Mouse (Mus musculus) urinary bladder, postnatal 10 days (tissue): ENCODE results near the gene Narf.
A peak's percentile ranks its signal among the peaks of the same experiment; 100 is the strongest.

Source experiments
- DNase-seq: peaks from one replicate; pipeline ENCODE4 v3.0.0; 2022; ENCODE audit warnings: low spot score

Gene Narf

DNA sequence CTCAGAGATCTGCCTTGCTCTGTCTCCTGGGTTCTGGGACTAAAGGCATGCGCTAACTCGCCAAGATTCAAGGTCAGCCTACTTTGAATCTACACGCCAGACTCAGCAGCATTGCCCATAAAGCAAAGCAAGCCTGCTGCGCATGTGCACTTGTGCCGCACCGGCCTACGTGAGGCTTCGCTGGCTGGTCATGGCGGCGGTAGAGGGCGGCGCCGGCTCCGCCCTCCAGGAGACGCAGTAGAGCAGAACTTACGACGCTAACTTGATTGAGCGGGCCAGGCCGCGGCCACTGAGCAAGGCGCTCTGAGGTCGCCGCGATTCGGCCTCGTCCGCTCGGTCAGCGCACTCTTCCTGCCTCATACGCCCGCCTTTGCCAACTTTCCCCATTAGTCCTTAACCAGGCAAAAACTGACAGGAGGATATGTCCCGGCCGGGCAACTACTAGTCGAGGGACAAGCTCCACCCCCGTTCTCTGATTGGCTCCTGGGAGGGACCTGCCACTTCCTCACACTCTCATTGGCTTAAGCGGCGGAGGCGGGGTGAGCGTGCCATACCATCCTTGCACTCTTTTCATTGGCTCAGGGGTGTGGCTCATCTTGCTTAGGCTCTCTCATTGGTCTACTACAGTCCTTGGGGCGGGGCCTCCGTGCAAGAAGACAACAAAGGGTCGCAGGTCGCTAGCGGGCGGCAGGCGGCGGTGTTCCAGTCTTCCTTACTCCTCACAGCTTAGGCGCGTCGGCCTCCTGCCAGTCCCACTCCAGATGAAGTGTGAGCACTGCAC lies at the start of gene Narf:
Narf (plus strand) TSS at position 690 of the 781 bp plus-strand sequence.
- peak; percentile 89 for DNase-seq

DNA sequence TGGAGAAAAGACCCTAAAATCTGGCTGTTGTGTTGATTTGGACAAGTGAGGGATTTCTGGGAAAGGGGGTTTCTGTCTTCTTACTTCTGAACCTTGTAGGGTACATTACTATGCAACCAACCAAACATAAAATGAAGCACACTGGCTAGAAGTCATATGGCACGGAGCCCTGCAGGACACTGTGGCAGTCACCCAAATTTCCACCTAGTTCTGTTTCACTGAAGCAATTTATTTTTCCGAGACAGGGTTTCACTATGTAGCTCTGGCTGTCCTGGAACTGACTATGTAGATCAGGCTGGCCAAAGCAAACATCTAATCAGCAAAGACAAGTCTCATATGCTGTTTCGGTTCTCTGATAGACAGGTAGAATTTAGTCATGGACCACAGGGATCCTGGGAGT lies 47.4 kb upstream of the Narf start:
- DNase-seq: no peak

DNA sequence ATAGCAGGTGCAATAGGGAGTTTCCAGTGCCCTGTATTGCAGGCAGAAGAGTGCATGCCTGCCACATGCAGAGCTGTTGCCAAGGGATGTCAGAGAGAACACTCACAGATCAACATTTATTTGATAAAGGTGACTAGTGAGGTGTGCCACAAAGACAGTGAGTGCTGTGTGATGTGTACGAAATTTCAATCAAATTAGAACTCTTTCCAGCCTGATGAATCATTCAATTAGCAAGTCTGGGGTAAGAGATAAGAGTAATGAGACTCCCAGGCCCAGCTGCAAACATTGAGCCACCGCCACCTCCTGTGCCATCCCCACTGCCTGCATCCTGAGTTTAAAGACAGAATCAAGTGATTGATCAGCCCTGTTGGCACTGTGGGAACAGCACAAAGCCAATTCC lies 44.3 kb upstream of the Narf start:
- DNase-seq: no peak

DNA sequence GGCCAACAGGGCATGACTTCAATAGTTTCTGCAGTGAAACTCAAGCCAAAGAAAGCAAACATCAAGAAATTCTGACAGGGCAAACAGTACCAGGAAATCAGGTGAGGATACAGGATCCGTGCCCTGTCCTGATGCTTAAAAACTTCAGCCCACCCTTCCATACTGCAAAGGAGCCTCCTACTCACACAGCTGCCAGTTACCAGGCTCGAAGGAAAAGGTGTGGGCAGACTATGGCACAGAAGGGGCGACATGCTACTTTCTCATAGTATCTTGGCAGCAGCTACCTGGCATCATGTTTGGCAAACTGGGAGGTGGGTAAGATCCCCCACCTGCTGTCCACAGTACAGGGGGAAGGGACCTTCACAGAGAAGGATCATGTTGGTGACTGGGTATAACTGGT lies 43.6 kb upstream of the Narf start:
- no peak for DNase-seq

DNA sequence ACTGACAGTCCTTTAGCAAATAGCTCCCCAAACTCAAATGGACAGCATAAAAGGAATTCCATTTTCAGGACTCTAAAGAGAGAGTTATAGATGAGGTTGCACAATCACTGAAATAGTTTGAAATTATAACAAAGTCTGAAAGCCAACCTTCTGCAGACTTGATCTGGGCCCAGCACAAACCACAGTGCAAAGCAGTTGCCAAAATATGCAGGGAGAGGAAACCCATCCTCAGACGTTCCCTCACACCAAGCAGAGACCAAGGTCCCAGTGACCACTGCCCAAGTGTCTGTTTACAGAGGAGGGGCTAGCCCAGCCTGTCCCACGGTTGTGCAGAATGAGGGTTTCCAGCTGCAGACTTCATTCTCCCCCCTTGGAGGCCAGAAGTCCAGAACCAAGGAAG lies 38.4 kb upstream of the Narf start:
- DNase-seq: no peak

DNA sequence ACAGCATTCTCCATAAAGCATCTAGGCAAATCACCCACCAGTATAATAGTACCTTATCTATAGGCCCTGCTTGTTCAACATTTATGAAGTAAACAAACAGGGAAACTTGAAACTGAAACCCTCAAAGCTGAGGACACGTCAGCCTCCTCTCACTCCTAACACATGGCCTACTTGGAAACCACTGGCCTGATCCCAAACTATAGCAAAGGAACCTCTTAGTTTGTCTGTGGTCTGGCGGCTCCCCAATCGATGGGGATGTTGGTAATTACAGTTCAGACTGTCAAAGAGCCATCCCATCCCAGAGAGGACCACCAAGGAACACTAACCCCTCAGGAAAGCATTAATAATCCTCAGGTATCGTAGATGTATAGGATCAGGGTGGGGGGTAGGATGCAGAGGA lies 37.2 kb upstream of the Narf start:
- DNase-seq: no peak

DNA sequence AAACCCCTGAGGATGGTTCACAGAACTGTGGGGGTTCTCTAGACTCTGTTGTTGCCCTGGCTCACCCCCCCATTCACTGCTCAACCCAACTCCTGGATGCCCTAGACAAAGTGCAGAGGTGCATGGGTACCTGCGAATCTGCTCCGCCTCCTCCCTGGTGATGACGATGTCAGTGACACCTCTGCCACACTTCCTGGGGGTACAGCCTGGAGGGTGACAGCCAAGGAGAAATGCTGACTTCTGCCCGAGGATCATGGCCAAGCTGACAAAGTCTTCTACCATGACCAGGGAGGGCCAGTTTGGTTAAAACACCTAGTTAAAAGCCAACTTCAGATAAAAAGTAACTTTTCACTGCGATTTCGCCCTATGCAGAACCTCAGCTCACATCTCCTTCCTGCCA lies 36.3 kb upstream of the Narf start:
- DNase-seq: no peak

DNA sequence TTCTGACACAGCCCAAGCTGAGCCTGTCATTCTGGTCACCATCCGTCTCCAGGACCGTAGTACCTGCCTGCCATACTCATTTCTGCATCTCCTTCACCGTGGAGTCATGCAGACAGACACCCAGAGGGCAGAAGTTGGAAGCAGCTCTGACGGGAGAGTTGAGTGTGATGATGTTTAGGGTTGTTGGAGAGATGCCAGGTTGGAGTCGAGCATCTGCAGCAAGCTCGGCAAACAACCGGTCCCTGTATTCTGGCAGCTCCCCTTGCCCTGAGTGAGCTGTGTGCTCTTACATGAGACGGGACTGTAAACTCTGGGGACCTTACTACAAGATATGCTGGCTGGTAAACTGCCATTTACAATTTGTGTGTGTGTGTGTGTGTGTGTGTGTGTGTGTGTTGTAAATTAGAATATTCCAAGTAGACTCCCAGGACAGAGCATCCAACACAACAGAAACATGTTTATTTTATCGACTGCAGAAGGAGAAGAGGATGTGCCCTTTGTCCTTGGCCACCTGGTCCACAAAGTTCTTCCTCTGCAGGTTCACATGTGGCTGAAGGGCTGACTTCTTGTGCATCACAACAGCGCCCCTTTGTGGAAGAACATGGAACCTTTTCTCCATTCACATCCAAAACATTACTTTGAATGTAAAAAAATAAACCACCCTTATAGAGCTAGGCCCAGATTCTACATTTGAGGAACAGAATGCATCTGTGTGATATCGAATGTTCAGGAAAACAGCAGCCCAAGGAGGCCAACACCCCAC lies 35.4 kb upstream of the Narf start:
- no peak for DNase-seq

DNA sequence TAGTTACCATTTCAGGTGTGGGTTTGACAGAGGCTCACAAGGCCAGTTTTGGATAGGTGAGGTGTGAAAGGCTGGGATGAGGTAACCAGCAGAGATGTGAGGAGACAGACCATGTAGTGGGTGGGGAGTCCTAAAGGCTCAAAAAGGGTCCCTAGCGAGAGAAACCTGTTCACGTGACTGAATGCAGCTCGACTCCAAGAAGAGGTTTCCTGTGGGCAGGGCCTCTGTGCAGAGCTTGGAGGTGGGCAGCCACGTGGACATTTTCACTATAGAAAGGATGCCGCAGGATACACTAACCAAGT lies 33.2 kb upstream of the Narf start:
- no peak for DNase-seq

DNA sequence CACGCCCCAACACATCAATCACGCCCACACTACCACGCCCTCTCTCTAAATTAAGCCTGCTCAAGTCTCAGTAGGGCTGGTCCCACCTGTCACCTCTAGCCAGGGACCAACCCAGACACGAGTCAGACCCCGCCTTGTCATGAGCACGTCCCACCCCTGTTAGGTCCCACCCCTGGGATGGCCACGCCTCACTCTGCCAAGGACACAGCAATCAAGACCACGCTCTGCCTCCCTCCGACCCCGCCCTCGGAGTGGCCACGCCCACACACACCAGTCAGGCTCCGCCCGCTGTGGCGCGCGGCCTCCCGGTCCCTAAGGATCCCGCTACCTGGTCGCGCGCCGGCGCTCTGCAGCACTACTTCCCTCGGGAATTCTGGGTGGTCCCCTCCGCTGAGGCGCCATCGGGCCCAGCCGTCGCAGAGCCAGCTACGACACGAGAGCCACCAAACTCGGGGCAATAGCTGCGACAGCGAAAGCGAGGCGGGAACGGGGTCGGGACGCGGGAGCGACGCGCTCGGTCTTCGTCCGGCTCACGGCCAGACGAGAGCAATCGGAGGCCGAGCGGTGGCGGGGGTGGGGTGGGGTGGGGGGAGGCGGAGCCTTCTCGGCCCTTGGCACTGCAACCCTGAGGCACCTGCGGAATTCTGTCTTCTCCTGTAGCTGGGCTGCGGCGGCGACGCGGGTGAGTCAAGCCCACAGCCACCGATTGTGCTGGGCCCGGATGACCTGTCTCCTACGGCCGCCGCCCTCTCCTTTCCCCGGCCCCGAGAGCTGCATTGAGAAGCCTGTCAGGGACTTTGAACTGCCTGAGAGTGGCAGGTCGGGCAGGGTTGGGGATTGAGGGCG lies 32.7 kb upstream of the Narf start, which contains the start of the genes Hexdc and Ogfod3:
Hexdc (plus strand) TSS at position 273 of the 846 bp plus-strand sequence.
Ogfod3 (minus strand) TSS at position 551 of the 846 bp plus-strand sequence.
- DNase-seq: peak; percentile 85

DNA sequence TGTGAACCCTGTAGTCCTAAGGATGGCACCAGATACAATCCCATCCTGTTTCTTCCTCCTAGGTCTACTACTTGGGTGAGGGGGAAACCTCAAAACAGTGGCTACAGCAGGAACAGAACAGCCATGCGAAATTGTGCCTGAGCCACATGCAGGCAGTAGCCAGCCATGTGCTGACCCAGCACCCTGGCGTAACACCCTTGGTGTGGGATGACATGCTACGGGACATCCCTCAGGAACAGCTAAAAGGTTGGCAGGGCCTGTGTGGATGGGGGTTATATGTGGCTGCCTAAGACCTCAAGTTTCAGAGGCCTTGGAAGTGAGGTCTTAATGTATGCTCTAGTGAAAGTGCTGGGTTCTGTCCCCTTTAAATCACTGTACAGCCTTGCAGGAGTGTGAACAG lies 20.2 kb upstream of the Narf start:
- DNase-seq: no peak

DNA sequence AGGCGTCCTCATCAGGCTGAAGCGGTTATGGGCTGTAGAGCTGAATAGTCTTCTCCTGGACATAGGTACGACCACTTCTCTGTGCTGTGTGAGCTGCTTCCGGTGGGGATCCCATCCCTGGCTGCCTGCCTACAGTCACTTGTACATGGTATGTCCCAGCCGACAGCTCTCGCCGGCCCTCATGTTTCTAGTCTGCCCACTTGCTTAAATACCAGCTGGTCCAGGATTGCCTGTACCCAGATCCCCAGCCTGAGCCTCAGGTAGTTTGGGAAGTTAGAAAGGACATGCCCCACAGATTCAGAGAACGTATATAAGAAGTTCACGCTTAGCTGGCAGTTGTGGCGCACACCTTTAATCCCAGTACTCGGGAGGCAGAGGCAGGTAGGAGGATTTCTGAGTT lies 17.3 kb upstream of the Narf start:
- no peak for DNase-seq

DNA sequence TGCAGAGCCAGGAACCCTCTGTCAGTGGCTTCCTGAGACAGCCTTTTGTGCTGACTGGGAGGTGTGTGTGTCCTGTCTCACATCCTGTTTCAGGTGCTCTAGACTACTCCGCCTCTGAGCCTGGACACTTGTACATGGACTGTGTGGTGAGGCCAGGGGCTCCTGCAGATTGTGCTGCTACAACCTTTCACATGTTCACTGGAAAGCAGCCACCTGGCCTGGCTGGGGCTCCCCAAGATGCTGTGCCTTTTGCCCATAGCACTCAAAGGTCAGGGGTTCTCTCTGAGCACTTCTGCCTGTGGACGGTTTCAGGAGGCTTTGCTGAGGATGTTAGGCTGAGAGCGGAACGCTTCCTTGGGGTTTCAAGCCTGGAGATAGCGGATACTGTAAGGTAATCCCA lies 16.3 kb upstream of the Narf start:
- no peak for DNase-seq

DNA sequence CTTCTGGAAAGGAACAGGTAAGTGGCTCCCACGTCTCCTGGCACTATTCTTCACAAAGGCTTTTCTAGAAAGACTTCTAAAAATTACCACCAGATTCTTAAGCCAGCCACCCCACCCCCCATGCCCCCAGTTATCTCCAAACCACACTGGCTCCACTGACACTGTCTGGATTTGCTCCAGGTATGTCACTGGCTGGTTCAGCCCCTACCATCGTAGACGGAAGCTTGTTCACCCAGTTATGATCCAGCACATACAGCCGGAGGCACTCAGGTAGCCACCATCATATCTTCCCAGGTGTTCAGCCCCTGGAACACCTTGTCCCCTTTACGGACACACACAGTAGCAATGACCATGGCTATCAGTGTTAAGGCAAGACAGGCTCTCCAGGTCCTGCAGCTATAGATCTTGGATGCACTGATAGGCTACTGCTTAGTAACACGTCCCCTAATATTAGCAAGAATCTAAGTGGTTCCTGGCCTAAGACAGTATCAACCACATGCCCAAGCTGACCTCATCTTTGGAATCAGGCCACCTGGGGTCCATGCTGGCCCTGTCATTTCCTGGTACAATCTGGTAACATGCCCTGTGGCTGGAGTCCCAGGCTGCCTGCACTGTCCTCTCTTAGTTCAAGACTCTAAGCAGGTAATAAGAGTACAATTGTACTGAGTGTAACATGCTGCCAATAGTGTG lies 15.6 kb upstream of the Narf start:
- no peak for DNase-seq

DNA sequence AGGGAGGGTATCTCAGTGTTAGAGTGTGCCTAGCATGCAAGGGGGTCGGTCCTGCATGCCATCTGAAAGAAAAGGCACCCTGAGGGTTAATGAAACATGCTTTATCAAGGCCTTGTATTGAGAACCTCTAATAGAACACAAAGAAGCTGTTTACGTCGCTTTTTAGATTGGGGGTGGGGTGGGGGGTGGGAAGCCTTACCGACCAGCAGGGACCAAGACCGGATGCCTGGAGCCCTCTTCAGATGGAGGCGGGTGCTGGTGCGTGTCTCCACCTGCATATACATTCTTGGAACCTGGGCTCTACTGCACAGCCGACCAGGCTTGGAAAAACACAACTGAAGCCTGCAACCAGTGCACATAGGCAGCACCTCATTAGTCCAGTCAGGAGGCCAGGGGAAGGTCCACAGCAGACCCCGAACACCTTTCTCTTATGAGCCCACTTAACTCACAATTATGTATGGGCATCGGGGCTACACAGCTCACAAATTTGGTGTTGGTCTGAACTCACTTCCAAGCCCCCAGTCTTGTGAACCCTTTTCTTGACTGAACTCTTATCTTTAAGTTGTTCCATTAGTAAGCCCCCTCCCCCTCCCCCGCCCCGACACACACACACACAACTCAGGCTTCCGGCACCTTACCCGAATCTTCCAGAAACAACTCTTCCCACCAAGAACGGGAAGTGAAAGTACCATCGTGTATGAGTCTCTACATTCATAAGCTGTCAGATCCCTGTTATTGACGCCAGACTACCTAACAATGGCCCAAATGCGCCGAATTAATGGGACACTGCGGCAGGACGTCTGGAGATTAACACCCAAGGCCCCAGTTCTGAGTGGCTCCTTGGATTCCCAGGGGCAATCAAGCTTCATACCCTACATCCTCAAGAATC lies 8.7 kb upstream of the Narf start:
- no peak for DNase-seq

DNA sequence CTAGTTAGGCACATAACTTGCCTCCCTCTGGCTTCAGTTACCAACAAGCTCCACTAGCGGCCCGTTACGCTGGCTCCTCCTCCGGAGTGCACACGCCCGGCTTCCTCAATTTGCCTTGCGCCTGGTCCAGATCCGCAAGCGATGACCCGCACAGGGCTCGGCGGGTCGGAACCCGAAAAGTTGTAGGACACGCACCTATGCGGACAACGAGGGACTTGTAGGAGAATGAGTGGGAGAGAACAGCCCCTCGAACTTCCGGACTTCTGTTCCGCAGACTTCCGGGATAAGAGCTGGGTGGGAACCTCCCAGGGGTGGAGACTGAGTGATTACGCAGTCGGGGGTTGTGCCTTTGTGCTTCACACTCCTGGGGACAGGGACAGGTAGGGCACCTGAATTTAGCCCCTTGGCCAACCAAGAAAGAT lies 8.0 kb upstream of the Narf start, which contains the start of gene Cybc1:
Cybc1 (minus strand) TSS at position 305 of the 422 bp plus-strand sequence.
- no peak for DNase-seq

DNA sequence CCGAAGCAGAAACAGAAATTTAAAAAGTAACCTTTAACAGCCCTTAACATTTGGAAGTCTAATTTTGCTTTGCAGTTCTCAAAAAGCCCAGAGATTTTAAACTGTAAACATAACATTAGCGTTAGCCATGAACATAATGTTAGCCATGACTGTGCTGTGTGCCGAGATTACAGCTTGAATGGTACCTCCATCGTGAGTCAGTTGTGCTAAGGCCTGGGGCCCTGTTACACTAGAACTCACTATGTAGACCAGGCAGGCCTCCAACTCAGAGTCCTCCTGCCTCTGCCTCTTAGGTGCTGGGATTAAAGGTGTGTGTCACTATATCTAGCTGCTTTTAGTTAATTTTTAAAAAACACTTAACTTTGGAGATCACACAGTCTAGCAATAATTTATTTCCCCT lies 5.9 kb upstream of the Narf start:
- DNase-seq: no peak

DNA sequence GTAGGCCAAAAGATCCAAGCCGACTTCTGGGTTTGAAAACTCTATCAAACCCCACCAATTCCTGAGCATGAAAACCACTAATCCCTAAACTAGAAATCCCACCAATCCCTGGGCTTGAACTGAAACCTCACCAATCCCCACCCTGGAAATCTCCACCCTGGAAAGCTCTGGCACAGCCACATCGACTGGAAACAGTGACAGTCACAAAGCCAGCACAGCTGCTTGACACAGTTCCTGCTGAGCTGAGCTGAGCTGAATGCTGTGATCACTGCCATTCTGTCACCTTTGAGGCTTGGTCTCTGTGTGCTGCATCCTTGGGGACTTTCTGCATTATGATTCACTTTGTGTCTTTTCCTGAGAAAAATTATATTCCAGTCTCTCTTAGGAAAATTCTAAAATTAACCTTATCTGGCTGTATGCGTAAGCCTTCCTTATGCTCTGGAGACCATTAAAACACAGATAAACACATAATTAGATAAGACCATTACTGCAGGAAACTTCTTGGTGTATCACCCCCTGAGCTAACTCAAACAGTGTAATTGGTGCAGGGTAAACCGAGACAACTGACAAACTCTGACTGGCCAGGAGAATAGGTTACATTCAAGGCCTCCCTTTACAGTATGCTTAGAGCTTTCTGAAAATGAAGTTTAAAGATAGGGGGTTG lies 5.3 kb upstream of the Narf start:
- no peak for DNase-seq

DNA sequence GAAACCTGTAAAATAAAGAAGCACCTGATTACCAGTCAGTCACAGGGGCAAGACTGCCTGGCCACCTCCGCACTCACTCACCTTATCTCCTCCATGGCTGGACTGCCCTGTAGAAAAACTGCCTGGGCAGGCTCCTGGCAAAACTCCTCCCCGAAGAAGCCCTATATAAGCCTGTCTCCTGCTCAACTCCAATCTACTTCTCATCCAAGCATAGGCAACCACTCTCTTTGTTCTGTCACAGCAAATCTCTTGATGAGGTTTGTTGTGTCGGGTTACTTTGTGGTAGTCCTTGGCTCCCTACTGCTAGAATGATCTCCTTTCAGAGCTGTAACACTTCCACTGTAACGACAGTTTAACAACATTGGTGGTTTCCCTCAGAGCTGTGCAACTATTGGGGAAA lies 4.3 kb upstream of the Narf start:
- no peak for DNase-seq

DNA sequence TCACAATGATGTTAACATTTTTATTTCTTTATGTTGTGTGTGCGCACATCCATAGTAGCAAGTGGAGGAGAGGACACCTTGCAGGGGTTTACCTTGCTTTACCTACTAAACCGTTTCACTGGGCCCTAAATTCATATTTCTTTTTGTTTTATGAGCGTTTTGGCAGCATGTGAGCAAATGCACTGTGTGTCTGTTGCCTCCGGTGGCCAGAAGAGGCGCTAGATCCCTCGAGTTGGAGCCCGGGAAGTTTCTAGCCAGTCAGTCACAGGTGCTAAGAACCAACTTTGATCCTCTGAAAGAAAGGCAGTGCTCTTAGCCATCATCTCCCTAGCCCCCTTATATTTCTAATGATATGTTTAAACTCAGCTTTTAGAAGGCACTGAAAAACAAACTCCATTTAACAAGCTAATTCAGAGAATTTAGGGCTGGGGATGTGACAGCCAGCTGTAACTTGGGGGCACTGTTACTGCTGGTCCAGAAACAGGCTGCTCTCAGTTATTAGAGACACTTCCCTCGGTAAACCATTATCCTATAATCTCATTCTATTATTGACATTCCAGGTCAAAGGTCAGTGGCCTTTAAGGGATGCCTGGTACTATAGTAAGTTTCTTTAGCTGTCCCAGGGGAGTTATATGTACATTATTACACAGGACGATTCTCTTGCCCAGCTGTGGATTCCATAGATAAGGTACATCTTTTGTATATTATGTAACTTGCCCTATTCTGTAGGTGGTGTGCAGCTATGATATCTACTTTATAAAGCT lies 1.4 kb upstream of the Narf start:
- no peak for DNase-seq
